ENCODE assay signal across 16 mouse cellular contexts in genomic region chr17:49079647-49080046, GRCm38 (mm10).
"Had no signal": no experiment of that assay in that cellular context is flagged by ENCODE, and none has a peak within 500 bp of the region (broad histone marks: within the 10 kb centered on the region; RNA-seq: fewer than 3 reads in every experiment).

No protein-coding gene starts in this region.

- H3K27me3 ChIP-seq: liver, embryonic 12.5 days; lung, embryonic 15.5 days; megakaryocyte, embryonic 14.5 days; midbrain, embryonic 13.5 days; midbrain, embryonic 15.5 days; neural tube, embryonic 12.5 days; stomach, embryonic 15.5 days had no signal

- H3K27ac ChIP-seq: liver, embryonic 12.5 days; liver, embryonic 14.5 days; lung, embryonic 15.5 days; macrophage; midbrain, embryonic 13.5 days; midbrain, embryonic 15.5 days; neural tube, embryonic 12.5 days; stomach, embryonic 15.5 days; stomach, postnatal 0 days had no signal

- H3K4me2 ChIP-seq: liver, embryonic 12.5 days; lung, embryonic 15.5 days; midbrain, embryonic 11.5 days; midbrain, embryonic 13.5 days; midbrain, embryonic 15.5 days; neural tube, embryonic 12.5 days; stomach, embryonic 15.5 days had no signal

- DNase-seq: lung, adult 2 months; lung, postnatal 14 days; lung, postnatal 36 days; right cerebral cortex, postnatal 14 days had no signal

- ATAC-seq: liver, embryonic 12.5 days; lung, postnatal 0 days; midbrain, embryonic 13.5 days; midbrain, embryonic 15.5 days had no signal

- H3K4me3 ChIP-seq: liver, embryonic 12.5 days; lung, embryonic 15.5 days; megakaryocyte, embryonic 14.5 days; midbrain, embryonic 13.5 days; midbrain, embryonic 15.5 days; neural tube, embryonic 12.5 days; stomach, embryonic 15.5 days had no signal

- H3K4me1 ChIP-seq: liver, embryonic 12.5 days; megakaryocyte, embryonic 14.5 days; midbrain, embryonic 13.5 days; midbrain, embryonic 15.5 days; neural tube, embryonic 12.5 days; stomach, embryonic 15.5 days had no signal

- H3K36me3 ChIP-seq: liver, embryonic 12.5 days; lung, embryonic 15.5 days; midbrain, embryonic 13.5 days; midbrain, embryonic 15.5 days; neural tube, embryonic 12.5 days; stomach, embryonic 15.5 days had no signal

- H3K9ac ChIP-seq: liver, embryonic 12.5 days; liver, embryonic 14.5 days; lung, embryonic 15.5 days; midbrain, embryonic 13.5 days; midbrain, embryonic 15.5 days; neural tube, embryonic 12.5 days; stomach, embryonic 15.5 days had no signal

- H3K9me3 ChIP-seq: liver, embryonic 12.5 days; lung, embryonic 15.5 days; midbrain, embryonic 13.5 days; midbrain, embryonic 15.5 days; neural tube, embryonic 12.5 days; stomach, embryonic 15.5 days had no signal
